Mouse (Mus musculus): ENCODE measurements around the gene Ifitm2. TPM values are rescaled to one million over a fixed set of nuclear protein-coding genes. Genes with fewer than 3 reads are reported as not detected.

Ifitm2 gene
- polyA plus RNA-seq, 1 experiment from 2014 or later = 1,048 TPM

GRCm38 (mm10) chr7:140912846-140913482 lies 42.8 kb downstream of the Ifitm2 start:
- peak; percentile 63 for ATAC-seq (ENCODE audit: low FRiP score, low TSS enrichment)
- Histone ChIP-seq H3K4me3 (ENCODE audit: low read depth, low read length) (no peak overlapping the region), H3K9me3 (ENCODE audit: control insufficient read depth, low read length) (no peaks in the 10 kb centered on the region), H3K4me2 (replicated peaks; ENCODE audit: low read depth) (no peak overlapping the region), H3K27ac (replicated peaks) (peak overlapping the region; percentile 53), H3K36me3 (ENCODE audit: control insufficient read depth, insufficient read depth, low read length) (no peaks in the 10 kb centered on the region), H3K9ac (ENCODE audit: low read length) (no peak overlapping the region), H3K4me1 (replicated peaks; ENCODE audit: control insufficient read depth, insufficient read depth) (0 out of 2 replicates have a peak, but pooled peaks cover 6% of the 10 kb centered on the region), H3K27me3 (ENCODE audit: control insufficient read depth, insufficient read depth, low read length) (no peaks in the 10 kb centered on the region)
- TF ChIP-seq CTCF (IDR thresholded peaks at IDR 0.05; ENCODE audit: low read depth) (no peak), EP300 (optimal IDR thresholded peaks at IDR 0.05) (no peak)
- DNase-seq (ENCODE audit: low spot score) = no peak
- WGBS = 42% methylated on average over 5 of the region's 5 CpGs

GRCm38 (mm10) chr7:140912293-140912692 lies 43.5 kb downstream of the Ifitm2 start:
- no peak overlapping the region; the same call in 1 of the 2 replicates for H3K27ac ChIP-seq (replicated peaks)
- no peak overlapping the region for H3K9ac ChIP-seq (ENCODE audit: low read length)
- no peak for ATAC-seq (ENCODE audit: low FRiP score, low TSS enrichment)

GRCm38 (mm10) chr7:140908634-140909107 lies 47.1 kb downstream of the Ifitm2 start:
- 1% methylated on average over 19 of the region's 19 CpGs for WGBS
- Histone ChIP-seq H3K4me3 (ENCODE audit: low read depth, low read length) (peak overlapping the region; percentile 36), H3K36me3 (ENCODE audit: control insufficient read depth, insufficient read depth, low read length) (no peaks in the 10 kb centered on the region), H3K4me1 (replicated peaks; ENCODE audit: control insufficient read depth, insufficient read depth) (0 out of 2 replicates have a peak, but pooled peaks cover 6% of the 10 kb centered on the region), H3K9ac (ENCODE audit: low read length) (peak overlapping the region; percentile 54), H3K4me2 (replicated peaks; ENCODE audit: low read depth) (peak overlapping the region; percentile 70), H3K9me3 (ENCODE audit: control insufficient read depth, low read length) (no peaks in the 10 kb centered on the region), H3K27ac (replicated peaks) (no peak overlapping the region), H3K27me3 (ENCODE audit: control insufficient read depth, insufficient read depth, low read length) (no peaks in the 10 kb centered on the region)
- ATAC-seq (ENCODE audit: low FRiP score, low TSS enrichment) (peak; percentile 67), DNase-seq (ENCODE audit: low spot score) (peak; percentile 83)
- TF ChIP-seq CTCF (IDR thresholded peaks at IDR 0.05; ENCODE audit: low read depth) = peak; percentile 93
- TF ChIP-seq EP300 (optimal IDR thresholded peaks at IDR 0.05) = no peak

More at GRCm38 (mm10) chr7:140912293-140912692, 43.5 kb downstream of the Ifitm2 start:
- Histone ChIP-seq H3K9me3 (ENCODE audit: control insufficient read depth, low read length) (no peaks in the 10 kb centered on the region), H3K36me3 (ENCODE audit: control insufficient read depth, insufficient read depth, low read length) (no peaks in the 10 kb centered on the region), H3K27me3 (ENCODE audit: control insufficient read depth, insufficient read depth, low read length) (no peaks in the 10 kb centered on the region), H3K4me3 (ENCODE audit: low read depth, low read length) (no peak overlapping the region), H3K4me1 (replicated peaks; ENCODE audit: control insufficient read depth, insufficient read depth) (0 out of 2 replicates have a peak, but pooled peaks cover 6% of the 10 kb centered on the region), H3K4me2 (replicated peaks; ENCODE audit: low read depth) (no peak overlapping the region)
- TF ChIP-seq CTCF (IDR thresholded peaks at IDR 0.05; ENCODE audit: low read depth) = no peak
- no peak for TF ChIP-seq EP300 (optimal IDR thresholded peaks at IDR 0.05)
- WGBS = 58% methylated on average over 3 of the region's 3 CpGs
- DNase-seq (ENCODE audit: low spot score) = no peak

- no peak for TF ChIP-seq EP300 (optimal IDR thresholded peaks at IDR 0.05)
- TF ChIP-seq CTCF (IDR thresholded peaks at IDR 0.05; ENCODE audit: low read depth) = no peak
- Histone ChIP-seq H3K4me1 (replicated peaks; ENCODE audit: control insufficient read depth, insufficient read depth) (0 out of 2 replicates have a peak, but pooled peaks cover 6% of the 10 kb centered on the region), H3K36me3 (ENCODE audit: control insufficient read depth, insufficient read depth, low read length) (no peaks in the 10 kb centered on the region), H3K27ac (replicated peaks) (no peak overlapping the region), H3K4me3 (ENCODE audit: low read depth, low read length) (no peak overlapping the region), H3K27me3 (ENCODE audit: control insufficient read depth, insufficient read depth, low read length) (no peaks in the 10 kb centered on the region), H3K4me2 (replicated peaks; ENCODE audit: low read depth) (peak overlapping the region; percentile 70; the same call in 1 of the 2 replicates), H3K9ac (ENCODE audit: low read length) (peak overlapping the region; percentile 54; the same call in 1 of the 2 replicates), H3K9me3 (ENCODE audit: control insufficient read depth, low read length) (no peaks in the 10 kb centered on the region)
- WGBS = 41% methylated on average over 7 of the region's 7 CpGs
- DNase-seq (ENCODE audit: low spot score) (no peak), ATAC-seq (ENCODE audit: low FRiP score, low TSS enrichment) (no peak)
These were observed 47.6 kb downstream of the Ifitm2 start for GRCm38 (mm10) chr7:140908181-140908580.

- H3K9ac ChIP-seq (ENCODE audit: low read length) = no peak overlapping the region
- WGBS = 74% methylated on average over 7 of the region's 7 CpGs
- no peak for TF ChIP-seq EP300 (optimal IDR thresholded peaks at IDR 0.05)
- peak; percentile 28; the same call in 1 of the 2 replicates for TF ChIP-seq CTCF (IDR thresholded peaks at IDR 0.05; ENCODE audit: low read depth)
- no peak overlapping the region for H3K4me3 ChIP-seq (ENCODE audit: low read depth, low read length)
- H3K9me3 ChIP-seq (ENCODE audit: control insufficient read depth, low read length) = no peaks in the 10 kb centered on the region
- no peaks in the 10 kb centered on the region for H3K27me3 ChIP-seq (ENCODE audit: control insufficient read depth, insufficient read depth, low read length)
- H3K36me3 ChIP-seq (ENCODE audit: control insufficient read depth, insufficient read depth, low read length) = no peaks in the 10 kb centered on the region
- 0 out of 2 replicates have a peak, but pooled peaks cover 3% of the 10 kb centered on the region for H3K4me1 ChIP-seq (replicated peaks; ENCODE audit: control insufficient read depth, insufficient read depth)
- ATAC-seq (ENCODE audit: low FRiP score, low TSS enrichment) = no peak
- no peak overlapping the region for H3K4me2 ChIP-seq (replicated peaks; ENCODE audit: low read depth)
- DNase-seq (ENCODE audit: low spot score) = no peak
- H3K27ac ChIP-seq (replicated peaks) = no peak overlapping the region
These were observed 48.1 kb downstream of the Ifitm2 start for GRCm38 (mm10) chr7:140907697-140908096.

- H3K36me3 ChIP-seq (ENCODE audit: control insufficient read depth, insufficient read depth, low read length) = no peaks in the 10 kb centered on the region
- H3K27ac ChIP-seq (replicated peaks) = no peak overlapping the region
- no peaks in the 10 kb centered on the region for H3K9me3 ChIP-seq (ENCODE audit: control insufficient read depth, low read length)
- H3K4me2 ChIP-seq (replicated peaks; ENCODE audit: low read depth) = no peak overlapping the region
- H3K27me3 ChIP-seq (ENCODE audit: control insufficient read depth, insufficient read depth, low read length) = no peaks in the 10 kb centered on the region
- H3K4me1 ChIP-seq (replicated peaks; ENCODE audit: control insufficient read depth, insufficient read depth) = 0 out of 2 replicates have a peak, but pooled peaks cover 3% of the 10 kb centered on the region
- no peak for DNase-seq (ENCODE audit: low spot score)
- no peak for TF ChIP-seq EP300 (optimal IDR thresholded peaks at IDR 0.05)
- TF ChIP-seq CTCF (IDR thresholded peaks at IDR 0.05; ENCODE audit: low read depth) = no peak
- WGBS = 69% methylated on average over 13 of the region's 13 CpGs
- ATAC-seq (ENCODE audit: low FRiP score, low TSS enrichment) = no peak
- H3K9ac ChIP-seq (ENCODE audit: low read length) = no peak overlapping the region
- no peak overlapping the region for H3K4me3 ChIP-seq (ENCODE audit: low read depth, low read length)
These were observed 48.7 kb downstream of the Ifitm2 start for GRCm38 (mm10) chr7:140907131-140907530.
